Mouse (Mus musculus) monocyte, adult 2 months (primary cell): ENCODE measurements at regions not wholly inside any gene's neighbourhood (a gene's known extent, or its start where the extent isn't known, plus 50 kb on each side); places are given as distances from the start of the nearest gene placed in this dataset.

Experiments
- DNase-seq, 2 experiments: peaks; one replicate each; pipeline ENCODE4 v3.0.0; 2022; ENCODE audit warnings: low spot score in 2 of 2, low read depth in 1 of 2

DNA sequence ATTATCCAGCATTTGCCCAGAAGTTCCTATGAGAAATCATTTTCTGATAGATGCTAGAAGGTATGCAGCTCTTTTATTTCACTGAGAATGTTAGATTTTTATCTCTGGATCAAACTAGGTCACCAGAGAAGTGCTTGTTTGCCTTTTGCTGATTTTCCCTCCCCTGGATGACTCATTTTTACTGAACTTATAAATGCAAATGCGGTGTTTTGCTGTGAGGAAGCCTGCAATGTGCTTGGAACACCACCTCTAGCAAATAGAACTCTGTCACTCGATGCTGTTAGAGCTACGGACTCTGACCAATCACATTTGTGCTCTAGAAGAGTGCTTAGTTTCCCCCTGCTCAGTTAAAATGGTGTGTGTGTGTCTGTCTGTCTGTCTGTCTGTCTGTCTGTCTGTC lies 257.2 kb downstream of the Fzd1 start:
- DNase-seq = no peak

DNA sequence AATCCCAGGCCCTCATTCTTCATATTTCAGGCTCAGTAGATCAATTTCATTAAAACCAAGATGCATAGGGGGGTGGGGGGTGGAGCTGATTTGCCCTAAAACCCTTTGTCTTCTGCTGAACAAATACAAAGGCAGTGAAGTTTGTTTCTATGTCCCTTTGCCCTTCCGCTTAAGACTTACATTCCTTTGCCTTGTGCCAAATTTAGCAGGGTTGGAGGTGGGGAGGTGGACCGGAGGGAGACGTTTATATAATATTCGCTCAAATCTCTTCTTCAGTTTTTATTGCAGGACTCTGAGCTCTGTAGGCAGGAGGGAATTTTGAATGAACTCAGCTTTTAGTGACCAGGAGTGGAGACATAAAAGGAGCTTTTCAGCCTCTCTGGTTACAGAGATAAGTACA lies 258.8 kb downstream of the Fzd1 start:
- DNase-seq = no peak

- DNase-seq = no peak
Measured at GRCm38 (mm10) chr5:4498425-4498824, 259.4 kb downstream of the Fzd1 start.

GRCm38 (mm10) chr5:4496907-4497200 lies 261.0 kb downstream of the Fzd1 start:
- DNase-seq = no peak

- no peak for DNase-seq
Measured at GRCm38 (mm10) chr5:4496132-4496906, 261.5 kb downstream of the Fzd1 start.

GRCm38 (mm10) chr5:4495482-4495881 lies 262.4 kb downstream of the Fzd1 start:
- no peak for DNase-seq

DNA sequence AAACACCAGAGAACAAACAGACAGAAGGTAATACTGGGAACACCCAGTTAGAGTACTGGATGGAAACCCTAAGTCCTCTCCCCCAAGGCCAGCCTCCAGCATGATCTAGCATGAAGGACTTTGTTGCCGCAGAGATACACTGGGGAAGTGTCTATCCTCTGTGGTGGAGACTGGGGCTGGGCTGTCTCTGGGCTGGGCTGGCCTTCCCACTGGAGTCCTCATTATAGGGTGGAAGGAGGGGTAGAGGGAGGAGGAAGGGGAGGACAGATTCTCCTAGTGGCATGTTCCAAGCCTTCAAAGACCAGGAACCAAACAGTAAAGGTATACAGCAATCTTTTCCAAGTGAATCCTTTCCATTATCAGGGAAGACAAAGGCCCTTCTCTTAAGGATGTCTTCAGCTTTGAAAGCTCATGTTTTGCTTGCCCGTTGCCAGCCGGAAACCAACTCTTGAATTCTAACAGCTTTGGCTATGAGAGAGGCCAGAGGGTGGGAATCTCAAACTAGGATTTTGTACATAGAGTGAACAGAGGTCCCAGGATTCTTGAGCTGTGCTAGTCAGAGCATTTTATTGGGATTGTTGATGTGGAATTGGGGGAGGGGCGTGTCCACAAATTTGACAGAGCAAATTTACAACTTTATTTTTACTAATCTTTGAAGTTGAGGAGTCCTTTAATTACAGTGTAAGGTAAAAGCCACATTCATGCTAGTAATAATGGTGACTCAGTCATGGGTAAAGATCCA lies 271.3 kb downstream of the Fzd1 start:
- no peak for DNase-seq

DNA sequence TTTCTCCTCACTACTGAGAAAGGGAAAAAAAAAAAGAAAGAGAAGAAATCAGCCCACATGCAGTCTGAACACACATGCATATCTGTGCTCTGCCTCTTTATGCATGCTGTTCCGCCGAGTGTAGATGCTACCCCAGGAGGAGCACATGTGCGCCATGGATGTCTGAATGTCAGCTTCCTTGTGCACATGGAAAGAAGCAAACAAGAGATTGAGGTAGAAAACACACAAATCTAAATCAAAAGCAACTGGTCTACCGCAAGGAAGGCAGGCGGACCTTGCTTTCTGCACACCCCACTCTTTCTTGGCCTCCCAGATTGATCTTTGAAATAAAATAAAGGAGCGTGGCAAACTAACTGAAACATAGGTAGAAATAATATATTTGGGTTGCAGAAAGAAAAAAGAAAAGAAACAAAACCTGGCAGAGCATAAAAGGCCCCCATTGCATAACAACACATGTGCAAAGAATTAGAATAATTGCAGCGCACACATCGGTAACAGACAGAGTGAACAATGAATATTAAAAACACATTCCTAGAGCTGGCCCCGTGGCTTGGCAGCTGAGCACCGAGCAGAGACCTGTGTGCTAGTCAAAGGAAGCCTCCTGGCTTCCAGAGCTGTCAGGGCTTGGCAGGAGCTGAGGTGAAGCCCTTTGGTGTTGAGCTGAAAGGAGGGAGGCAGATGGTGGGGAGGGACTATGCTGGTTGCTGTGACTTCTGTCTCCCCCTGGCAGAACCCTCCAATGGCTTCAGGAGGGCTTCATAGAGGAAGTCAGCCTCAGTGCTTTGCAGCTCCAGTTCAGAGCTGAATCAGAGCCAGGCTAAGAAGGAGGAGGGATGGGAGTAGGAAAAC lies 272.1 kb downstream of the Fzd1 start:
- DNase-seq = no peak

GRCm38 (mm10) chr5:4484780-4485179 lies 273.1 kb downstream of the Fzd1 start:
- DNase-seq = no peak

DNA sequence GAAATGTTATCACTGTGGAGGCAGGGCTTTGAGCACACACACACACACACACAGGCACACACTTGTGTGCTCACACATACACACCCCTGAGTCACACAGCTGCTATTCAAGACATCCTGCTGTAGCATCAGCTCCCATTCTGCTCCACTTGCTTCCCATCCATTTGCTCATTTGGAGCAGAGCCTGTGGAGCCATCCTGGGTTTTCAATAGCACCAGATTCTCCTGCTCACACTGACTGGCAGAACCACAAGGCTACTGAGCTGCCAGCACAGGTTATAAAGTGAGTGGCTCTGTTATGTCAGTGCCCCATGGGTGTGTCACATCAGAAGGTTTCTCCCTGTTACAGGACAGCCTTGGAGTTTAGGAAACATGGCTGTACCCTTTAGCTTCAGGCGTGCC lies 273.7 kb downstream of the Fzd1 start:
- no peak for DNase-seq

GRCm38 (mm10) chr5:4474255-4474654 lies 282.1 kb downstream of the Mterf1b start:
- DNase-seq = no peak
